Mouse (Mus musculus) neutrophil, adult 5-6 weeks (primary cell): ENCODE results near the gene Lmf2. TPM values are rescaled to one million over a fixed set of nuclear protein-coding genes. Genes with fewer than 3 reads are reported as not detected.

ENCODE experiments used
- ATAC-seq: fragments of 151-379, 151-347 bp; 2 replicates; pipeline ENCODE4 v1.8.0; 2017; ENCODE audit warnings: mild to moderate bottlenecking, moderate TSS enrichment; ENCODE audit not compliant: insufficient number of reproducible peaks, poor library complexity, low FRiP score, severe bottlenecking; ENCODE audit errors: extremely low read depth
- total RNA-seq: library from RNA; stranded (forward); fragments of 200-1000 nt; gene quantifications from 2 replicates; pipeline ENCODE4 v1.2.3, GENCODE M21; 2017

Lmf2 gene
- 30.7 and 41.3 TPM in 2 replicates for total RNA-seq

DNA sequence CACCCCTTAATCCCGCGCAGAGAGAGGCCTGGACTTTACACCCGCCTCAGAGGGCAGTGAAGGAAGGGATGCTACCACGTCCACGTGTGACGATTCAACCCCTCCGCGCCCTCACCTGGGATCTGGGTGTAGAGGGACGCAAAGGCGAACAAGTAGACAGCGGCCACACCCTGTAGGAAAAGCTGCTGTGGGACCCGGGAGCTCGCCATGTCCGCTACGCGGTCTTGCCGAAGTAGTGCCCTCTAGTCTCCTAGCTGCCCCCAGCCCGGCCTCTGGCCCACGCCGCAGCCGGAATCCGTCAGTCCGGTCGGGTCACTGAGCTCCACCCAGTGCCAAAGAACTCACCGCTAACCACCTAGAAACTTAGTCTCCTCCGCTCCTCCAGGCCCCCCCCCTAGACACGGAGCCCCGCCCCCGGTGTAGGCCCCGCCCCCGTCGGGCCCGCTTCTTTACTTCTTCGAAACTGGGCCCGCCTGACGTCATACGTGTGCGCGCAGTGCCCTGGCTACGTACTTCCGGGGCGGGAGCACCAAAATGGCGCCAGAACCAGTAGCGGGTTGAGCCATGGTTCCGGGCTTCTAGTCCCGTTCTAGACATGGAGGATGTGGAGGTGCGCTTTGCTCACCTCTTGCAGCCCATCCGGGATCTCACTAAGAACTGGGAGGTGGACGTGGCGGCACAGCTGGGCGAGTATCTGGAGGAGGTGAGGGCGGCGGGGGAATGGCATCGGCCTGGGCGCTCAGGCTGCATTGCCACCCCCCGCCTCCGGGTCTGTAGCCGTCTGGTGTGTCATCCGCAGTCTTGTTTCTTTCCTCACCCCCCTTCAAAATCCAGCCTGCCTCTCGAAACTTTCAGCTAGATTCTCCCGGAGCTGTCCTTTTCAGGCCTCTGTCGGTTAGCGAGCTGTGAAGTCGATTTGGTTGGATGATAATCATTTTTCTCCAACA, at the start of gene Lmf2, which contains the start of gene Ncaph2:
TSS of gene Lmf2 (minus strand) at position 419 of the 947 bp plus-strand sequence.
TSS of gene Ncaph2 (plus strand) at position 479 of the 947 bp plus-strand sequence.
- peak; percentile 90 for ATAC-seq

DNA sequence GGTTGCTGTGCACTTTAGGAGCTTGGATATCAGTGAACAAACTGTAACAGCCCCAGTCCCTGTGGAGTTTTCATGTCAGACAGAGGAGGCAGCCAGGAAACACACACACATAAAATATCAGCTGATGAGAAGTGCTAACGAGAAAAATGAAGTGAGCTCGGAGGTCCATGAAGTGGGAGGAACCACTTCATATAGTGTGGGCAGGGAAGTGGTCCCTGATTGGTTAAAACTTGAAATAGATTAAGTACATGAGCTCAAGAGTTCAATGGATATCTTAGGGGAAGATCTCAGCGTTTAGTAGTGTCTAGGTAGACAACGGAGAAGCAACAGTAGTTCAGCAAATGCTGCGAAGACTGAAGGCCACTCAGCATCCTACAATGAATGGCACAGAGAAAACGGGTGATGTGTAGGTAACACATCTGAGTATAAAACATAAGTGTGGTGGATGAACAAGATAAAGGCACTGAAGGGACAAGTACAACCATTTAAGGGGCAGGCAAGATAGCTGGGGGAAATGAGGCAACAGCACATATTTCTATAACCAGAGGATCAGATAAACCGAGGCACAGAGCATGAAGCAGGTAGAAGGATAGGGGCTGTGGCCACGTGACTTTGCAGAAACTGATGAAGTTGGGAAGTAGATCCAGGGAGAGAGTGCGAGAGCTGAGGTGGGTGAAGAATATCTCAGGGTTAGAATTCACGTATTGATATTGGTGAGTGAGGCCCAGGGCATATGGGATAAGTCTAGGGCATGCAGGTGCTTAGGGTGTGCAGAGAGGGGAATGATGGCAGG, 49.6 kb upstream of the Lmf2 start:
- no peak for ATAC-seq

DNA sequence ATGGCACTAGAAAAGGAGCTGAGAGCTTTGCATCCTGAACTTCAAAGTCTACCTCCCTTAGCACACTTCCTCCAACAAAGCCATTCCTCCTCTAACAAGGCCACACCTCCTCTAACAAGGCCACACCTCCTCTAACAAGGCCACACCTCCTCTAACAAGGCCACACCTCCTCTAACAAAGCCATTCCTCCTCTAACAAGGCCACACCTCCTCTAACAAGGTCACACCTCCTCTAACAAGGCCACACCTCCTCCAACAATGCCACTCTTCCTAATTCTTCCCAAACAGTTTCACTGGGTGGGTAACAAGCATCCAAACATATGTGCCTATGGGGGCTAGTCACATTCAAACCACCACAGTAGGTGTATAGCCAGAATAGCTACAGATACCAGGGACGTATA, 47.0 kb upstream of the Lmf2 start:
- ATAC-seq: no peak

DNA sequence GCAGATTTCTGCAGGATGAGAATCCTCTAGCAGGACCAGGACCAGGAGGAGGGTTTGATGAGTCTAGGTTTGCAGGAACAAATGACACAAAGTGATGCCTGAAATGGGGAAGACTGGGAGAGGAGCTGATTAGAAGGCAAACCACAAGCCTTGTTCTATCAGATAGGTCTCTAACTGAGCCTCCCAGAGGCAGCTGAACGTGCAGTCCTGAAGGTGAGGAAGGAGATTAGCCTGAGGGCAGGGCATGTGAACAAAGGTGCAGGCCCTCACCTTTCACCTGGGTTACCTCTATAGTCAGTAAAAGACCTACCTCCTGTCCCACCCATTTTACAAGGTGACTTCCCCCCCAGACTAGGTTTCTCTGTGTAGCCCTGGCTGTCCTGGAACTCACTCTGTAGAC, 44.3 kb upstream of the Lmf2 start:
- no peak for ATAC-seq

DNA sequence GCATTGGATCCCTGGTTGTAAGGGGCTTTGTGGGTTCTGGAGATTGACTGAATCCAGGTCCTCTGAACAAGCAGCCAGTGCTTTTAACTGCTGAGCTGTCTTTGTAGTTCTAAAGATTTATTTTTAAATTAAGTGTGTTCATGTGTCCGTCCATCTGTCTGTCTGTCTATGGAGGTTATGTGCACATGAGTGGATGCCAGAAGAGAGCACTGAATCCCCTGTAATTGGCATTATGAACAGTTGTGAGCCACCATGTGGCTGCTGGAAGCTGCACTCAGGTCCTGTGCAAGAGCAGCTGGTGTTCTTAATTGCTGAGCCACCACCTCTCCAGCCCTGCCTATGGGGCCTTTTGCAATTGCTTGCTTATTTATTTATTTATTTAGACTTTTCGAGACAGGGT, 42.7 kb upstream of the Lmf2 start:
- no peak for ATAC-seq

DNA sequence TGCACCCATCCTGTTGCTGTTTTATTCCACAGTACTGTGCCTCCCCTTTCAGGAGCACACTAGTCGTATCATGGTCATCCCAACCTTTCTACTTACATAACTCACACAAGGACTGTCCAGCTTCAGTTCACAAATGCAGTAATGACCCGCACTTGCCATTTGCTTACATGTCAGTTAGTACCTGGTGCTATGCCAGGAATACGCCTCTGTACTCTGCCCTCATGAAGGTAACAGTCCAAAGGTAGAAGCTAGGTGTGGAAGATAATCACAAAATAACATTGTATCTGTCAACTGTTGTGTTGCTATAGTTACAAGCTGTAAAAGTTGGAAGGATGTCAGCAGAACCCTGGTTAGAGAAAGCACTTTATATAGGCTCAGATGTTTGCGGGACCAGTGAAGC, 41.4 kb upstream of the Lmf2 start:
- ATAC-seq: no peak

DNA sequence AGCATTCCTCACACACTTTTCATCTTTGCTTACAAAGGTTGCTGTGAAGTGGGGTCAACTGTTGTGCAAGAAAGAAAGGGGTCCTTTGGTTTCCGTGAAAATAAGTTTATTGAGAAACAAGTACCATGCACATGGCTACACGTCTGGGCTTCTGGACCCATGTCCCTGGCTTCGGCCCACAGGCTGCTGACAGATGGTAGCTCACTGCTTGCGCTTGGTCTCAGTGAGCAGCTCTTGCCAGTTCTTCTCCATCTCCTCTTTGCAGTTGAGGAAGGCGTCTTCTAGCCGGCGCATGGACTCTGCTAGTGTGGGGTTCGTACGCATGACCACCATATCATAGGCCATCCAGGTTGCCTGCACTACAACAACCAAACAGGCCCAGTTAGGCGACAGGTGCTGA, 34.6 kb upstream of the Lmf2 start:
- no peak for ATAC-seq

DNA sequence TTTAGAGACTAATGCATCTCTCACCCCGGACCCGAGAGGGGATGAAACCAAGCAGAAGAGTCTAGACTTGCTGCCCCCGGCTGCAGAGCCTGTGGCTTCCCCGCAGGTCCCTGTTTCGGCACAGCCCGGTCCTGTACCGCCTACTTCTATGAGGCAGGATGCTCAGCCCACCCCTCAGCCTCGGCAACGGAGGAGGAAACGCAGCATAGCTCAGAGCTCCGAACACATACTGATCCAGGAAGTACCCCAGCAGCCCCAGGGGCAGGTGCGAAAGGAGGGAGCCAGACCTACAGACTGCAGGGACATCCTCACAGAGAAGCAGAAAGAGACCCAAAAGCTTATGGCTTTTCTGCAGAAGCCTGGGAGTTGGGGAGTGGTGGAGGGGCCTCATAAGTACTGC, 31.7 kb upstream of the Lmf2 start:
- ATAC-seq: no peak

DNA sequence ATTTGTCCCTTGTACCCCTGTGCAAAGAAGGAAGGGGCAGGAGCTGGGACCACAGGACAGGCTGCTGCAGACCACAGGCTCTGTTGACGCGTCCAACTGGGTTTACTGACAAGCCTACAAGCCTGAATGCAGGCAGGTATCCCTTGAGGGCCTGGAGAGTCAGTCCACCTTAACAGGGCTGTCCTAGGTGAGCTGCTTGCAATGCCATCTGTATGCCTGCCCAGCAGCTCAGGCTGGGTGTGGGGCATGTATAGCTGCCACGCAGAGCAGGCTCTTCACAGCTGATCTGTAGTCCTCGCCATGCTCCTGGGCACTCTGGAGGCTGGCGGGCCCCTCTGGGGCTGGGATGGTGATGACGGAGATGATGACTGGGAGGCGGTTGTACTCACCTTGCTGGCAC, 29.2 kb upstream of the Lmf2 start, which contains the start of gene Klhdc7b:
TSS of gene Klhdc7b (plus strand) at position 301 of the 400 bp plus-strand sequence.
- ATAC-seq: no peak

DNA sequence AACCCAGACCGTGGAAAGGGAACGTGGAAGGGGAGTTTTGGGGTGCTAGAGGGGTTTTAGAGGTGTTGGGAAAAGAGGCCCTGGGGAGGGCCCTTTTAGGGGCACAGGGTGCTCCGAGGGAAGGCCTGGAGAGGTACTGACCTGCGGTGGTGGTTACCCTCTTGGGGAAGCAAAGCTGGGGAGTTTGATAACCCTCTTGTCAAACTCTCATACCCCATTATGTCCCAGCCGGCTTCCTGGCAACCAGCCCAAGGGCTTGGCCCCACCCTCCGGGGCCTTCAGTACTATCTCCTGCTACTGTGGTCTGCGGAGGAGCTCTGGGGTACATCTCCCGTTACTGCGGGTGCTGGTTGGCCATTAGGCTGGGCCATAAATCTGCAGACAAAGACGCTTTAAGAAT, 24.0 kb upstream of the Lmf2 start:
- no peak for ATAC-seq

DNA sequence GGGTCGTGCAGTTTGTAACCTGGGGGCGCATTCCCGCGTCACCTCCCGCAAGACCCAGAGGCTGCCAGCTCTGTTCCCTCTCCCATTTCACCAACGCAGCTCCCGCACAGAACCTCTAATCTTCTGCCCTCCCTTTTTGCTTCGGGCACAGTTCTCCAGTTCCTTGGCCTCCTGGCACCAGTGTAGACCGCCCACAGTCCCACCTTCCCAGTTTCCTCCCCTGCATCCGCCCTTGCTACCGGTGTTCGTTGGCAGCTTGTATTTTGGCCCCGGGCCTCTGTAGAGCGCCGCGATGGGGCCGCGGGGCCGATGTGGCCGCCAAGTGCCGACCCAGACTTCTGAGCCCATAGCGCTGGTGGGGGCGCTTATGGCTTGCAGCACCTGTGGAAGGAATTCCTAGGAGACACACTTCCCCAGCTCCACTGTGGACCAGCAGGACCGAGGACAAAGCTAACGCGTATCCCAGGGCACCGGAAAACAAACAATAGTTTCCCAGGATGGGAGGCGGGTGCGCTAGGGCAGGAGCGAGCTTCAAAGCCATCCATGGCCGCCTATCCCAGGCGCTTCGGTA, 23.5 kb upstream of the Lmf2 start, which contains the start of gene Odf3b:
TSS of gene Odf3b (minus strand) at position 452 of the 571 bp plus-strand sequence.
- ATAC-seq: no peak

DNA sequence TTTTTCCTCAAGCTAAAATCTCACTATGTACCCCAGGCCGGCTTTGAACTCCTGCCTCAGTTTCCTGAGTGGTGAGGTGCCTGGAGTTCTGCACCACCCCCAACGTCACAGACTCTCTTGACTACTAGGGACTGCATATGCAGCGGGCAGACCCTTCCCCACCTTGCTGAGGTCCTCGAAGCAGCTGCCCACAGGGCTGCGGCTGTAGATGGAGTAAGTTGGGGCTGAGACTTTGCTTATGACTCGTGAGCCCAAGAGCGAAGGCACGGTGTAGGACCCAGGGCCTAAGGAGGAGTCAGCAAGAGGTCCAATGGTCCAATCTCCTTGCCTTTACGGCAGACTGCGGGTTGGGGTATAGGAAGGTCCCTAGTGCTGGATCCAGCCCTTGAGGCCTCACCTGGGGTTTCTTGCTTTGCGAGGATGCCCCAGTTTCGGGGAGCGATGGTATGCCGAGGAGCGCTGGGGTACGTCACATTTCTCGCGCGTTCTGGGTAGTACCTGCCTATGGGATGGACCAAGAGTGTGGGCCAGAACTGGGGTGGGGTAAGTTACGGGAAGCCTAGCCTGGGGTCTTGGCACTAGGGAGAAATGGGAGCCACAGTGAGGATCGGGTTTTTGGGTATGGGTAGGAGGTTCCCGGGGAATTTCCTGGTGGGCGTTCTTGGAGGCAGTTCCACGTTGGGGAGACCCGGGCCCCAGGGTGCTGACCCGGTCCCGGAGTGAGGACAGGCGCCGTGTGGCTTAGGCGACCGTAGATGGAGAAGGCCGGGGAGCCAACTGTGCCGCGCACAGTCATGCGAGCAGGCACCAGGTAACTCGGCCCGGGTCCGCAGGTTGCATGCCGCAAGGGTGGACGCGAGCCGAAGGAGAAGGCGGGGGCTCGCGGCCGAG, 22.7 kb upstream of the Lmf2 start:
- ATAC-seq: no peak

DNA sequence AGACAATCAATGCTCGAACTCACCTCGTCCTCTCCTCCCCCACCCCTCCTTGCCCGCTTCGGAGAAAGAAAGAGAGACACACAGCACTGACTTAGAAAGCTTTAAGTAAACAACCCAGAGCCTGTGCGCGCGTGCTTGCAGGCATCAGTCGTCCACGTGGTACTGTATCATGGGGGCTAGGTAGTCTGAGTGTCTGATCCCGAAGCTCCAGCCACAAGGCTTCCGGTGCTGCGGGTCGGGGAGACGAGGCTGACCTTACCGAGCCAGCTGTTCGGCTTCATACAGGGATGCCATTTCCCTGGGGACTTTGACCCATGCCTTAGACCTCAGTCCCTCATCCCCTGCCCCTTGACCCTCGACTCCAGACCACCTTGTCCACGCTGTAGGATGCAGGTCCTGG, 21.9 kb upstream of the Lmf2 start:
- no peak for ATAC-seq

DNA sequence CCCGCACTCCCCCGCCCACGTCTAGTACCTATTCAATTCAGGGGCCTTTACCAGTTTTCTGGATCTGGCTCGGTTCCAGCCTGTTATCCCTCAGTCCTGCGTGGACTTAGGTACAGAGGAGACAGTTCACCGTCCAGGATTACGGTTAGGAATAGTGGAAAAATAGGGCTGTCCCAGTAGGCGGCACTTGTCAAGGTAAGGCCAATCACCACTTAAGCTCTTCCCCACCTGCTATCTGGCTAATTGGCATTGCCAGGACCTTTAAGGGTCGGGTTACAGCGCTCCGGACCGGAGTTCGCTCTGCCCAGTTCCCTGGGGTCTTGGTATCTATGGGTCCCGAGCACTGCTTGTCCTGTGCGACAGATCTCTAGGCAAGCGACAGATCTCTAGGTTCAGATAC, 21.5 kb upstream of the Lmf2 start, which contains the start of gene Tymp:
TSS of gene Tymp (minus strand) at position 83 of the 400 bp plus-strand sequence.
- no peak for ATAC-seq

DNA sequence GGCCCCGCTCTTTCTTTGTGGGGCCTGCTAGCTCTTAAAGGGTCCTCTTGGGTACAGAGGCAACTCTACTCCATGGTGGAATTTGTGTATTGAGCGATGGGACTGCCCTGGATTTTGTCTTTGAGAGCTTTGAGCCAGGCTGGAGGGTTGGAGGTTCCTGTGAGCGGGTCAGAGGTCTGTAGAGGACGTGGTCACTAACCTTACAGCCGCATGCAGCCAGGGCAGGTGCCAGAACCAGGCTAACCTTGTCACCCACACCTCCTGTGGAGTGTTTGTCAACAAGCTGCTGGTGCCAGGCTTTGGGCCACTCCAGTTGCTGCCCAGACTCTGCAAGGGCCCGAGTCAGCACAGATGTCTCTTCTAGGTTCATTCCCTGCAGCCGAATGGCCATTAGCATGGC, 20.6 kb upstream of the Lmf2 start:
- ATAC-seq: no peak

DNA sequence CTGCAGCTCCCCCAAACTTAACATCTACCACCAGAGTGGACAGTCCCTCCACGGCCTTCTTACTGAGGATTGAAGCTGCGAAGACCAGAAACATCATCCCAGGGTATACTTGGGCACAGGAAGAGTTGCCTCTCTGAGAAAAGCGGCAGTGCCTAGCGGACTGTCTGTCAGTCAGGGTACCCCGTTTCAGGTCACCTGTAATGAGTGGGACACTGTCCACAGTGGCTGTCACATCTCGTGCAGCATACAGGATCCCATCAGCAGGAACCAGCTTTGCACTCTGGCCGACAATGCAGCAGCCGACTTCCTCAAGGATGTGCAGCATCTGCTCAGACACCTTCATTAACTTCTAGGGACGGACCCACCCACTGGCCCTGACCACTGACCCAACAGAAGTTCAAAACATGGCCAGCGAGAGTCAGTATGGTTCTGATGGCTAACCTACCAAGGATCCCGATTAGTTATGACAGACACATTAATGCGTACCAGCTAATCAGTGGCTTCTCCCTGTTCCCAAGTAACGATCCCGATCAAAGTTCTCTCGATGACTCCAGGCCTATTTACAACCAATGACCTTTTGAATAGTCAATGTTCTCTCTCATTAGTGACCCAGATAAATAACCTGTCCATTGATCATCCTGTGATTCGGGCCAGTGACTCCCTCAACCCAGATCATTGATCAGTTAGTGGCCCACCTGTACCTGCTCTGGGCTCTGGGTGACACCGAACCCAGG, 19.5 kb upstream of the Lmf2 start:
- no peak for ATAC-seq

DNA sequence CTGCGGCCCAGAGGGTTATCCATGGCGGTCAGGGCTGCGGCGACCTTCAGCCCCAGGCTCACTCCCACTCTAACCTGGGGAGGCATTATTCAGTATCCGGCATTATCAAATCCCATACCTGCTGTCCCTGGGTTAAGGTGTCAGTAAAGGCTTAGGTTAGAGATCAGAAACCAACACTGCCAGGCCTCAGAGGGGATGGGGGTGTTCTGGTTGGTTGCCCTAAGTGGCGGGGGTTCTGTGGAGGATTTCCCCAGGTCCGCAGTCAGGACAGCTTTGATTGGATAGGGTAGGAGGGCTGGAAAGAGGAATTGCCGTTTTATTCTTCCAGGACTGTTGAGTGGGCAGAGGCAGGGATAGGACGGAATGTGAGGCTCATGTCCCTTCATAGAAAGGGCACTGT, 18.9 kb upstream of the Lmf2 start:
- ATAC-seq: no peak

DNA sequence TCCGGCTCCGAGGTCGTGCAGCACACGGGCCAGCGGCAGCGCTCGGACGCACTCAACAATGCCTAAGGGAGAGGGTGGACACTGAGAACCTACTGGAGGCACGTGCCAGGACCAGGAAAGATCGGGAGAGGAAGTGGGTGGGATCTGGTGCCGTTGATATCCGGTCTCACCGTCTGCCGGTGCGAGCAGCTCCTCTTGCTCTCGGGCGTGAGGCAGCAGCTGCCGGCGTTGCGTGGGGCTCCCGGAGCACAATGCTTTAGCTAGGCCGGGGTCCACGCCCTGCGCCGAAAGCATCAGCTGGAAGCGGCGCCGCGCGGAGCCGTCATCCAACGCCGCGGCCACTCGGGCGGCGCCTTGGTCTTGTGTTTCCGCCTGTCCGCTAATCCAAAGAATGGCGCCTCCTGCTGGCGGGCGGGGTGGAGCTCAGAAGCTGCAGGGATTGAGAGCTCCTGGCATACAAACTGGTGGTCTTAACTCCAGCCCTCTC, 18.3 kb upstream of the Lmf2 start, which contains the start of gene Sco2:
TSS of gene Sco2 (minus strand) at position 85 of the 487 bp plus-strand sequence.
- ATAC-seq: peak; percentile 57
